In genomic region chrX:95138636-95139035, GRCm38 (mm10) we compare ENCODE assay signal across 18 mouse cellular contexts.
"Had no signal": no experiment of that assay in that cellular context is flagged by ENCODE, and none has a peak within 500 bp of the region (broad histone marks: within the 10 kb centered on the region; RNA-seq: fewer than 3 reads in every experiment).

No protein-coding gene starts in this region.

- DNase-seq: lung, adult 2 months; lung, postnatal 14 days; lung, postnatal 36 days; retina, postnatal 1 day; right cerebral cortex, adult 18-20 months; right cerebral cortex, postnatal 25 days; right cerebral cortex, postnatal 4 days; spleen, adult 18-20 months; thymus, adult 2 months; thymus, postnatal 25 days; thymus, postnatal 4 days had no signal

- ATAC-seq: lung, postnatal 0 days; midbrain, embryonic 13.5 days; midbrain, embryonic 15.5 days had no signal

- H3K27ac ChIP-seq: lung, embryonic 15.5 days; macrophage; midbrain, embryonic 13.5 days; midbrain, embryonic 15.5 days; neural tube, embryonic 12.5 days had no signal

- H3K4me3 ChIP-seq: lung, embryonic 15.5 days; megakaryocyte, embryonic 14.5 days; midbrain, embryonic 13.5 days; midbrain, embryonic 15.5 days; neural tube, embryonic 12.5 days had no signal
